Mouse (Mus musculus) retina, postnatal 1 day (tissue): Measurements from ENCODE around the gene Lrp2bp.

ENCODE experiments used
- DNase-seq: peaks from one replicate; pipeline ENCODE4 v3.0.0-alpha.2; 2012

The Lrp2bp gene

GRCm38 (mm10) chr8:45999138-45999783 lies at the start of gene Lrp2bp:
Lrp2bp (plus strand) TSS chr8:45999303.
- DNase-seq: no peak

- no peak for DNase-seq
These were observed 48.5 kb upstream of the Lrp2bp start for GRCm38 (mm10) chr8:45950622-45951021.

GRCm38 (mm10) chr8:45970894-45971293 lies 28.2 kb upstream of the Lrp2bp start:
- peak; percentile 6 for DNase-seq

- peak; percentile 57 for DNase-seq
These were observed 25.1 kb upstream of the Lrp2bp start for GRCm38 (mm10) chr8:45973988-45974505.

GRCm38 (mm10) chr8:45975126-45975836 lies 23.8 kb upstream of the Lrp2bp start, which contains the start of the genes 1700029J07Rik and Ufsp2:
1700029J07Rik (minus strand) TSS chr8:45975252.
Ufsp2 (plus strand) TSS chr8:45975528.
- peak; percentile 98 for DNase-seq

GRCm38 (mm10) chr8:45975837-45976468 lies 23.1 kb upstream of the Lrp2bp start:
- DNase-seq: no peak

- DNase-seq: no peak
These were observed 12.4 kb upstream of the Lrp2bp start for GRCm38 (mm10) chr8:45986665-45987064.

- DNase-seq: no peak
These were observed 10.9 kb upstream of the Lrp2bp start for GRCm38 (mm10) chr8:45988189-45988588.

- no peak for DNase-seq
These were observed 8.3 kb upstream of the Lrp2bp start for GRCm38 (mm10) chr8:45990631-45991310.

GRCm38 (mm10) chr8:45994111-45994510 lies 5.0 kb upstream of the Lrp2bp start:
- DNase-seq: peak; percentile 38

- DNase-seq: no peak
These were observed 3.5 kb upstream of the Lrp2bp start for GRCm38 (mm10) chr8:45995576-45995975.

GRCm38 (mm10) chr8:45998228-45998627 lies 875 bp upstream of the Lrp2bp start:
- DNase-seq: no peak

GRCm38 (mm10) chr8:45999784-46000705 lies 942 bp downstream of the Lrp2bp start:
- DNase-seq: peak; percentile 99

GRCm38 (mm10) chr8:46005596-46005995 lies 6.5 kb downstream of the Lrp2bp start, which contains the start of gene Ankrd37:
Ankrd37 (minus strand) TSS chr8:46005707.
- DNase-seq: no peak

- DNase-seq: no peak
These were observed 8.1 kb downstream of the Lrp2bp start for GRCm38 (mm10) chr8:46007050-46007672.

- DNase-seq: peak; percentile 48
These were observed 11.2 kb downstream of the Lrp2bp start for GRCm38 (mm10) chr8:46010306-46010705.

GRCm38 (mm10) chr8:46010746-46011680 lies 11.9 kb downstream of the Lrp2bp start:
- DNase-seq: peak; percentile 71

- no peak for DNase-seq
These were observed 23.1 kb downstream of the Lrp2bp start for GRCm38 (mm10) chr8:46022203-46022602.

- no peak for DNase-seq
These were observed 23.7 kb downstream of the Lrp2bp start for GRCm38 (mm10) chr8:46022758-46023157.

- no peak for DNase-seq
These were observed 25.3 kb downstream of the Lrp2bp start for GRCm38 (mm10) chr8:46024392-46024791.
